Mouse (Mus musculus) cortical plate, adult 2 months (tissue): ENCODE data around the gene Sec23b. TPM values are rescaled to one million over a fixed set of nuclear protein-coding genes. Genes with fewer than 3 reads are reported as not detected.

Experiments used
- H3K27ac ChIP-seq: fragments of 200-500 bp; 2 replicates; pipeline ENCODE4 v1.5.1; 2012; ENCODE audit warnings: low read length, control low read depth, inconsistent platforms; ENCODE audit not compliant: insufficient read depth
- H3K4me1 ChIP-seq: fragments of 200-500 bp; 2 replicates; pipeline ENCODE4 v1.6.1; 2011; ENCODE audit warnings: low read length; ENCODE audit not compliant: control insufficient read depth, insufficient read depth
- H3K4me3 ChIP-seq: fragments of 200-500 bp; 2 replicates; pipeline ENCODE4 v1.5.1; 2011; ENCODE audit warnings: mild to moderate bottlenecking, low read length, control low read depth; ENCODE audit not compliant: insufficient read depth
- CTCF ChIP-seq: fragments of 200-500 bp; IDR thresholded peaks from 2 replicates; pipeline ENCODE4 v1.5.1; 2011; ENCODE audit warnings: mild to moderate bottlenecking, control low read depth, low read length; ENCODE audit not compliant: insufficient read depth; ENCODE audit errors: extremely low read depth
- POLR2A ChIP-seq: fragments of 200-500 bp; IDR thresholded peaks from 2 replicates; pipeline ENCODE4 v1.6.1; 2011; ENCODE audit warnings: mild to moderate bottlenecking, low read length, control low read depth; ENCODE audit not compliant: insufficient read depth; ENCODE audit errors: extremely low read depth
- polyA plus RNA-seq: library from polyadenylated mRNA; depleted of rRNA; stranded (reverse); fragments of >200 nt; gene quantifications from 2 replicates; pipeline ENCODE4 v1.2.3, GENCODE M21; 2012; rRNA removed

Gene Sec23b
- polyA plus RNA-seq = 52.6 and 55.4 TPM in 2 replicates

DNA sequence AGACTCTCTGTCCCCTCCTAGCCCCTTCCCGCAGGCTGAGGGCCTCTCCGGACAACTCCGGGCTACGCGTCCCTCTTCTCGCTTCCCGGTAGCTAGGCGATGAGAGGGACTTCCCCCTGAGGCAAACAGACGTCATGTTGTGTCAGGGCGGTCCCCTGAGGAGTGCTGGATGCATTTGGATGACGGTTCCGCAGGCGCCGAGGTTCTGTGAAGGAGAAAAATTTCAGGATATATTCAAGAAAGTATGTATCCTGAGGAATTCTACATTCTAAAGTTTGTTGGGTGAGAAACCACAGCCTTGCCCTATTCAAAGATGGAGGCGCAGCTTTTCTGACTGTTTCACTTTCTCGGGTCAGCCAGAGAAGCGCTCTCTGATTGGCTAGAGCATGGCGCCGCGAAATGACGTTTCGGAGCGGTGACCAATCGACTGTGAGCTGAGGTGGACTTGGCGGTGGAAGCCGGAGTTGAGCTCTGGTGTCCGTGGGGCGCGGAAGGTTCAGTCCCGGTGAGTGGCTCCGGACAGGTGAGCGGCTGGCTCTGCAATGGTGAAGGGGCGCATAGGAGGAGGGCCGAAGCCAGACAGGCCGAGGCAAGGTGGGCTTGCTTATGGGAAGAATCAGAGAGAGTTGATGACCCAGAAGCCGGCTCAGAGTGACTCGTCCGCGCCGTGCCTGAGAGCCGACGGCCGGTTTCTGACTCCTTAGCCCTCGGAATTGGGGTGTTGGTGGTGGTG is at the start of gene Sec23b:
Gene Sec23b (plus strand): TSS at position 410 of the 733 bp plus-strand sequence.
- Histone ChIP-seq H3K4me1 (no peaks in the 10 kb centered on the region), H3K4me3 (peak within 1 kb of the TSS; percentile 80), H3K27ac (peak within 1 kb of the TSS; percentile 81)
- TF ChIP-seq CTCF = no peak
- TF ChIP-seq POLR2A = peak; percentile 67

DNA sequence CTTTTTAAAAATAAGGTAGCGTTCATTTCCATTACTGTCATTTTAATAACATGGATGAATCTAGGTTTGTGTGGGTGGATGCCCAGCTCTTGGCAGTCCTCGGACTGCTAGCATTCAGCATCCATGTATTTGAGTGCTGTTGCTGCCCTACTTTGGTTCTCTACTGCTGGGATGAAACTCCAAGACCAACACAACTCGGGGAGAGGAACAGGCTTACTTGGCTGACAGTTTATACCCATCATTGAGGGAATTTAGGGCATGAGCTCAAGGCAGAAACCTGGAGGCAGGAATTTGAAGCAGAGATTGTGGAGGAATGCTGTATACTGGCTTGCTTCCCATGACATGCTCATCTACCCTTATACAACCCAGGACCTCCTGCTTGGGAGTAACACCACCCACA is 41.4 kb upstream of the Sec23b start:
- Histone ChIP-seq H3K27ac (no peak overlapping the region), H3K4me1 (peaks cover 1% of the 10 kb centered on the region; the same call in 1 of the 2 replicates), H3K4me3 (no peak overlapping the region)
- no peak for TF ChIP-seq POLR2A
- TF ChIP-seq CTCF = no peak

DNA sequence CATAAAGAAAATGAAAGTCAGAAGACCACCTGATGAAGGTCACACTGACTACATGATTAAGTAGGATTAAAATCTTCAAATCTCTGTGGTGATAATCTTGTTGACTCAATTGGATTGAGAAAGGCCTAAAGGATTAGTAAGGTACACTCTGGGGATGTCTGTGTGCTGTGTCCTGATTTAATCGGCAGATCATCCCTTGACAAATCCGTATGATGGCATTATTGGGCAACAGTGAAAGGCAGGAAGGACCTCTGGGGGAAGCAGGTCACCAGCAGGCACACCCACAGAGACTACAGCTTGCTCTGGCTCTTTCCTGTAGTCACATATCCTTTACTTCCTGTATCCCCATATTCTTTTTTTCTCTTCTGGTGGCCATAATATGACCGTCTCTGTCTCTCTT is 36.3 kb upstream of the Sec23b start:
- H3K27ac ChIP-seq = no peak overlapping the region
- no peak for TF ChIP-seq CTCF
- no peak for TF ChIP-seq POLR2A
- H3K4me3 ChIP-seq = no peak overlapping the region
- H3K4me1 ChIP-seq = no peaks in the 10 kb centered on the region; the same call in 1 of the 2 replicates

DNA sequence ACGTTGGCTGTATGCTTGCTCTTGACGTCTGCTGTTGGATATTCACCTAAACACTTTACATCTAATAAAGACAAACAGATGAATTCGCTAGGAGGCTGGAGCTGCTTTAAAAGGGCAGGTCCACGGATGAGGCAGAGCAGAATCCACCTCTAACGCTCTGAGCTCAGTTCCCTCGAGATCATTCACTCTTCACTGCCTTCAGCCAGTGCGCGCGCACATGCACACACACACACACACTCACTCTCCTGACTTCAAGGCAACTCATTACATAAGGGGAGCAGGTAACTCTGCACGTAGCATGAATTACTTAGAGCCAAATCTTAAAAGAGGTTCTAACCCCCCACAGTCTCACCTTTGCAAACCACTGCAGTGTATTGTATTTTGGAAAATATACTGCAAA is 30.2 kb upstream of the Sec23b start:
- peaks cover 3% of the 10 kb centered on the region; the same call in 1 of the 2 replicates for H3K4me1 ChIP-seq
- H3K27ac ChIP-seq = no peak overlapping the region
- TF ChIP-seq CTCF (no peak), POLR2A (peak; percentile 46; the same call in 1 of the 2 replicates)
- peak overlapping the region; percentile 94 for H3K4me3 ChIP-seq

DNA sequence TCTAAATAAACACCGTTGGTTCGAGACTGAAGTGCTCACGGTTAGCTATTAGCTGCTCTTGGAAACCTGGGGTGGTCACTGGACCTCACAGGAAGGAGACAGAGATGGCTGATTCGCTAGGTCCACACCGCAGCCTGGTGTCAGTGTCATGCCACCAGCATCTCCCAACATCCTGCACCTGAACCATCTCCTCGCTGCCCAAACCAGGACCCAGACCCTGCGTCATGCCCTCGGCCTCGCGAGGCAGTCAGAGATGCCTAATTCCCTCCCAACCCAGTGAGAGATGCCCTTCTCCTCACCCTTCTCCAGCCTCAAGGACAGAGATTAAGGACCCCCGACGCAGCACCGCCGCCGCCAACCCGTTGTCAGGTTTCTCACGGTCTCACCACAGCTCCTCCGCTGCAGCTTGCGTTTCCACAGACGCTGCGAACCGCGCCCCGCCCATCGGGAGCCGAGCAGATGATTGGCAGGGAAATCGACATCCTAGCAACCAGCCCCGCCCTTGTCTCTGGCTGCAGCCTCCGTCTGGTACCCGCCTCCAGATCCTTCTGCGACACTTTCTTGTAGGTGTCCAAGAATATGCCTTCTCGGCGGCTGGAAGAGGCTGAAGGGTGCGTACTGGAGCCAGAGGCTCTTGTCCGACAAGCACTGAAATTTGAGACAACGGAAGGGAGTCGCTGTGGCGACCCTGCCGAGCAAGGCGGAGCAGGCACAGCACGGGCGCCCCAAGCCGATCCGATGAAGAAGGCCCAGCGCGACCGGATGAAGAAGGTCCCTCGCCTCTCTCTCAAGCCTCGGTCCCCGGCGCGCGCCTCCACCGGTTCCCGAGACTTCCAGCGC is 28.8 kb upstream of the Sec23b start, which contains the start of the genes Dzank1 and Polr3f:
Gene Dzank1 (minus strand): TSS at position 434 of the 840 bp plus-strand sequence.
Gene Polr3f (plus strand): TSS at position 738 of the 840 bp plus-strand sequence.
- Histone ChIP-seq H3K4me3 (peak within 1 kb of the TSS; percentile 94), H3K4me1 (peaks cover 3% of the 10 kb centered on the region; the same call in 1 of the 2 replicates), H3K27ac (peak within 1 kb of the TSS; percentile 76)
- TF ChIP-seq CTCF = no peak
- TF ChIP-seq POLR2A = peak; percentile 91

DNA sequence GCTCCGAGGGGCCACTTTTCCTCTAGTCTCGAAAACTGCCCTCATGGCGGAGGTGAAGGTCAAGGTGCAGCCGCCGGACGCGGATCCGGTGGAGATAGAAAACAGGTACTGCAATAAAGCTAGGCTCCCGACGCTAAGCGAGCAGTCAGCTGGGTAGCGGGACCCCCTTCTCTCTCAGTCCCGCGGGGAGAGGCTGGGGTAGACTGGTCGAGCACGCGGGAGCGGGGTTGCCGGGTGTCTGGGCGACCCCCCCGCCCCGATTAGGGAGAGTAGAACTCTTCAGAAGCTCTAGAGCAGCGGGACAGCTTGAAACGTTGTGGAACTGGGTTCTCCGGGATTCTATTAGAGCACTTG is 28.2 kb upstream of the Sec23b start:
- H3K4me1 ChIP-seq = peaks cover 3% of the 10 kb centered on the region; the same call in 1 of the 2 replicates
- TF ChIP-seq CTCF = no peak
- H3K27ac ChIP-seq = no peak overlapping the region
- H3K4me3 ChIP-seq = peak overlapping the region; percentile 94

DNA sequence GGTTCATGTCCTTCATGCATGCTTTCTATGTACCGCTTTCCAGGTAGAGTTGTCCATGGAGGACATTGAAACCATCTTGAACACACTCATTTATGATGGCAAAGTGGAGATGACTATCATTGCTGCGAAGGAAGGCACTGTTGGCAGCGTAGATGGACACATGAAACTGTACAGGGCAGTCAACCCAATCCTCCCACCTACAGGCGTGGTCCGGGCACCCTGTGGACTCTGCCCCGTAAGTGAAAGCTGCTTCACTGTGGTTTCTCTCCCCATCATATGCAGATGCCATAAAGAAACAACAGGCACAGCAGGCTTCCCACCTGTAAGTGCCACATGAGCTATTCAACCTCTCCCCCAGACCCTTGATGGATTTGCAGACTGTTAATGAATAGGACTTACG is 18.9 kb upstream of the Sec23b start:
- TF ChIP-seq POLR2A = no peak
- TF ChIP-seq CTCF = no peak
- Histone ChIP-seq H3K4me1 (no peaks in the 10 kb centered on the region), H3K27ac (no peak overlapping the region), H3K4me3 (no peak overlapping the region)

DNA sequence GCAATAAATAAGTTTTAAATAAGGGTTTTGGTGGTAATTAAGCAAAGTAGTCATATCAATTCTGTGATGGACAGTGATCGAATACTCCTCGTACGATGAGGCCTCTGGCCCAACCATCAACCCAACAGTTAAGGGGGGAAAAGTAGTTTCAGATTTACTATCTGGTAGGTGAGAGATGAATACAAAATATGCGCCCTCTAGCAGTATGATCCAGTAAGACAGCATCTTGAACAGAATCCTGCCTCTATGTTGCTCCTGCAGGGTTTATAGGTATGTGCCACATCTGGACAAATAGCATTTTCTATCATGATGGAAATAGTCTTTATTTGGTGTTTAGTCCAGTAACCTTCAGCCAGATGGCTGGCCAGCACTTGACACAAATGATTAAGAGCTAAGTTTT is 14.8 kb upstream of the Sec23b start:
- H3K4me3 ChIP-seq = no peak overlapping the region
- no peak overlapping the region for H3K27ac ChIP-seq
- no peaks in the 10 kb centered on the region for H3K4me1 ChIP-seq
- TF ChIP-seq CTCF (0 out of 2 replicates have a peak, but pooled peaks have one; percentile 0), POLR2A (no peak)

DNA sequence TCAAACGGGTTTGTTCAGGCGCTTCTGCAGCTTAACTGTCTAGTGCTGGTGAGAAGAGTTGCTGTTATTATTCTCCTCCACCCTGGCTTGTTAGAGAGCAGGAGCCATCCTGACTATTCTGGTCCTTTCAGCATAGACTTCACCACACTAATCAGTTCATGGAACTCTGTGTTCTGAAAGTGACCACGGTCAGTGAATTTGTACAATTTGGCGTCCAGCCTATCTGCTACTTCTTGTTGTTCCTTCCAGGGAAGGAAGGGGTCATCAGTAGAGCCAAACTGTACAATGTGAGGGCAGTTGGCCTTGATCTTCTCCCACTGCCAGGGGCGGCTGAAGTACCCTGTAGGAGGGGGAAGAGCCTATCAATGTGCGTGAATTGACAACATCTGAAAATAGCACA is 12.4 kb upstream of the Sec23b start:
- no peak overlapping the region for H3K4me3 ChIP-seq
- H3K27ac ChIP-seq = no peak overlapping the region
- no peak for TF ChIP-seq CTCF
- TF ChIP-seq POLR2A = no peak
- no peaks in the 10 kb centered on the region for H3K4me1 ChIP-seq
